Mouse (Mus musculus) liver, embryonic 14.5 days (tissue): Measurements from ENCODE around the gene Bcr. TPM values are rescaled to one million over a fixed set of nuclear protein-coding genes. Genes with fewer than 3 reads are reported as not detected.

Source experiments
- ATAC-seq: fragments of 200-750 bp; cut with Nextera tagmentation; 2 replicates; pipeline ENCODE4 v1.8.0; 2017; ENCODE audit warnings: moderate number of reproducible peaks, mild to moderate bottlenecking, moderate library complexity; ENCODE audit not compliant: insufficient read depth
- DNase-seq, 3 experiments: peaks; one replicate each; pipeline ENCODE4 v3.0.0-alpha.2; 2012 to 2013; ENCODE audit warnings: low read depth in 3 of 3, low spot score in 3 of 3
- H3K27ac ChIP-seq: fragments of 300-500 bp; sonication (generic); 2 replicates; pipeline ENCODE4 v1.5.1; 2014; ENCODE audit warnings: moderate library complexity, mild to moderate bottlenecking, control low read depth, inconsistent platforms
- H3K27me3 ChIP-seq: fragments of 300-500 bp; sonication (generic); 2 replicates; pipeline ENCODE4 v1.6.1; 2014; ENCODE audit warnings: mild to moderate bottlenecking, low read length, moderate library complexity; ENCODE audit not compliant: control insufficient read depth, insufficient read depth
- H3K36me3 ChIP-seq: fragments of 300-500 bp; sonication (generic); replicated peaks from 2 replicates; pipeline ENCODE4 v1.6.1; 2014; ENCODE audit warnings: low read depth; ENCODE audit not compliant: control insufficient read depth, insufficient read depth
- H3K4me1 ChIP-seq, 2 experiments: fragments of 200-500 bp in 1 of 2; fragments of 300-500 bp in 1 of 2; sonication (generic) in 1 of 2; replicated peaks; 2 replicates each; pipeline ENCODE4 v1.6.1; 2012 to 2014; ENCODE audit warnings: antibody characterized with exemption in 1 of 2, inconsistent platforms in 1 of 2, low read length in 1 of 2; ENCODE audit not compliant: control insufficient read depth in 2 of 2, insufficient read depth in 2 of 2
- H3K4me2 ChIP-seq: fragments of 300-500 bp; sonication (generic); 2 replicates; pipeline ENCODE4 v1.6.1; 2014; ENCODE audit warnings: low read depth, mild to moderate bottlenecking, control low read depth, moderate library complexity
- H3K4me3 ChIP-seq, 2 experiments: fragments of 200-500 bp in 1 of 2; fragments of 300-500 bp in 1 of 2; sonication (generic) in 1 of 2; 2 replicates each; pipeline ENCODE4 v1.5.1; 2012 to 2014; ENCODE audit warnings: low read depth in 2 of 2, low read length in 2 of 2, mild to moderate bottlenecking in 2 of 2, control low read depth in 1 of 2, inconsistent platforms in 1 of 2, moderate library complexity in 1 of 2; ENCODE audit not compliant: insufficient read depth in 1 of 2
- H3K9ac ChIP-seq: fragments of 300-500 bp; sonication (generic); replicated peaks from 2 replicates; pipeline ENCODE4 v1.6.1; 2014; ENCODE audit warnings: mild to moderate bottlenecking, control low read depth, moderate library complexity
- H3K9me3 ChIP-seq: fragments of 300-500 bp; sonication (generic); 2 replicates; pipeline ENCODE4 v1.6.1; 2016; ENCODE audit warnings: low read length, mixed read lengths; ENCODE audit not compliant: control insufficient read depth
- CTCF ChIP-seq: IDR thresholded peaks from 2 replicates; pipeline ENCODE4 v1.5.1; 2016; ENCODE audit warnings: antibody characterized with exemption, low read depth, control low read depth
- EP300 ChIP-seq: IDR thresholded peaks from 2 replicates; pipeline ENCODE4 v1.6.1; 2016; ENCODE audit warnings: antibody characterized with exemption, low read depth
- WGBS: fragments of 180-500 bp; shearing (Covaris S2); extraction: QIAGEN DNeasy Blood & Tissue Kit; methylation state at CpG from one replicate; pipeline ENCODE4 v1.1.7; 2014; ENCODE audit not compliant: insufficient replicate concordance; 5-methylcytosine and 5-hydroxymethylcytosine counted together
- polyA plus RNA-seq, 2 experiments: library from polyadenylated mRNA; depleted of rRNA in 1 of 2; stranded (reverse) in 1 of 2; unstranded in 1 of 2; fragments of >200 nt; fragmentation: Nextera tagmentation in 1 of 2; extraction: Ambion mirVana in 1 of 2; gene quantifications; 2 replicates each; pipeline versions ENCODE4 v1.2.1 to v1.2.3; 2012 to 2014

Gene Bcr
- polyA plus RNA-seq, 2 experiments = 0.85 to 3.5 TPM

DNA sequence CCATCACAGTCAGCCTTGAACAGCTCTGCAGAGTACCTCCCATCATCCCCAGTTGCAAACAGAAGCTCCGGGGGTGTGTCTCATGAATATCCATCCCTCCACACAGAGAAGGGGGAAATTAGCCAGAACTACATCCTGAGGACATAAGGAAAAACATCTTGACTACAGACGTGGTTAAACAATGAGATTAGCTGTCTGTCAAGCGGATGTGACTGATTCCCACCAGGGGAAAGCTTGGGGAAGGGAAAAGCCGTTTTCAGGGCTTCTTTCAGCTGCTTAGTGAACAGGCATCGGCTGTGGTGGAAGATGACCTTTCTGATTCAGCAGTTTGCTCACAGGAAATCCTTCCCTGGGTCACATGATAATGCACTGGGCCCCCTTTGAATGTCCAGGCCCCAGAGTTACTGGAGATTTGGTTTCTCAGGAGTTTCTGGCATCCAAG, 46.6 kb downstream of the Bcr start:
- Histone ChIP-seq H3K9me3 (no peaks in the 10 kb centered on the region), H3K4me1 (peaks cover 0 to 19% of the 10 kb centered on the region in 2 experiments; a peak in 2 of 4 replicates), H3K4me2 (no peak overlapping the region), H3K36me3 (no peaks in the 10 kb centered on the region), H3K27ac (no peak overlapping the region), H3K9ac (no peak overlapping the region), H3K27me3 (no peaks in the 10 kb centered on the region), H3K4me3 (no peak overlapping the region)
- WGBS = 19% methylated on average over 5 of the region's 5 CpGs
- TF ChIP-seq CTCF (no peak), EP300 (no peak)
- ATAC-seq (peak; percentile 21; the same call in 1 of the 2 replicates), DNase-seq (no peak)

DNA sequence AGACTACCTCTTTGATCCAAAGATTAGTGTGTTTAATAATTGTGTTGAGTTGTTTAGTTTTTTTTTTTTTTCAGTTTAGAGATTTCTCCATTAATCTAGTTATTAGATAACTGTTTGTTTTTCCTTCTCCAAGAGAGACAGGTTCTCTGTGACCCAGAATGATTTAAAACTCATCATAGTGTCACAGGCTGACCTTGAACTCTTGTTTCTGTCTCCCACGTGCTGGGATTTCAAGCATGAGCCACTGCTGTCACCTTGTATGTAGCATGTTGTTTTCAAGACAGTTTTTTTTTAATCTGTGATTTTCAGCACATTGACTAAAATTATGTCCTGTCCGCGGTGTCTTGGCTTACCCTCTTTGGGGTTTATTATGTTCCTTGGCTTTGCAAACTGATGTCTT, 47.7 kb downstream of the Bcr start:
- TF ChIP-seq EP300 (no peak), CTCF (no peak)
- H3K9ac ChIP-seq = no peak overlapping the region
- H3K9me3 ChIP-seq = no peaks in the 10 kb centered on the region
- DNase-seq (no peak), ATAC-seq (no peak)
- WGBS = 65% methylated on average over 3 of the region's 3 CpGs
- peaks cover 0 to 16% of the 10 kb centered on the region in 2 experiments; a peak in 2 of 4 replicates for H3K4me1 ChIP-seq
- no peak overlapping the region for H3K4me3 ChIP-seq
- no peaks in the 10 kb centered on the region for H3K36me3 ChIP-seq
- no peak overlapping the region for H3K4me2 ChIP-seq
- no peaks in the 10 kb centered on the region for H3K27me3 ChIP-seq
- H3K27ac ChIP-seq = no peak overlapping the region

DNA sequence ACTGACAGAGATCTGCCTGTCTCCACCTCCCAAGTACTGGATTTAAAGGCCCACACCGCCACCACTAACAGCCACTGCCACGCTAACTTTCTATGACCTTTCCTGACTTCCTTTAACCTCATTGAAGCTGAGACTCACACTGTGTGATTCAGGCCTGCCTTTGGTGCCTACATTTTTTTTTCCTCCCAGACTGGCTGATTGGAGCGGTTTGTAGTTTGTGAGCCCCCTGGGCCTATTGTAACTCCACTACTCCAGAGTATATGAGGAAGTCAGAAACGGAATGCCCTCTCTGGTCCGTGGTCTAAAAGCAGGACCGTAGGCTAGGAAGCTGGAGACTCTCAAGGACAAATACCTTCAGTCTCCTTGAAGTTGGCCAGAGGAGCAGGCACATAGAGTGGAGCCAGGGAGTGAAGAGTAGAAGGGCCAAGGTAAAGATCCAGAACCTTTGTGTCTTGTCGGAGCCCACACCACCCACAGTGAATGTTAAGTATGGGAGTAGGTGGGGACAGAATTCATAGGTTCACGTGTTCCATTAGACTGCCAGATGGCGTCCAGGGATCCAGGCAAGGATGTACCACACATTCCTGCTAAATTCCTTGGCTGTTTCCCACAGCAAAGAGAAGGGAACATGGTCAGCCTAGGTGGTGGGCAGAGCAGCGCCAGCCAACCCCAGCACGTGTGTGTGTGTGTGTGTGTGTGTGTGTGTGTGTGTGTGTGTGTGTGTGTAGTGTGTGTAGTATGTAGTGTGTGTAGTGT, 51.2 kb downstream of the Bcr start:
- H3K4me1 ChIP-seq = no peaks in the 10 kb centered on the region
- no peak overlapping the region for H3K9ac ChIP-seq
- H3K9me3 ChIP-seq = no peaks in the 10 kb centered on the region
- DNase-seq (no peak), ATAC-seq (no peak)
- no peak overlapping the region for H3K4me2 ChIP-seq
- no peak overlapping the region for H3K27ac ChIP-seq
- no peaks in the 10 kb centered on the region for H3K36me3 ChIP-seq
- TF ChIP-seq CTCF (no peak), EP300 (no peak)
- 61% methylated on average over 11 of the region's 11 CpGs for WGBS
- H3K27me3 ChIP-seq = no peaks in the 10 kb centered on the region
- no peak overlapping the region for H3K4me3 ChIP-seq

DNA sequence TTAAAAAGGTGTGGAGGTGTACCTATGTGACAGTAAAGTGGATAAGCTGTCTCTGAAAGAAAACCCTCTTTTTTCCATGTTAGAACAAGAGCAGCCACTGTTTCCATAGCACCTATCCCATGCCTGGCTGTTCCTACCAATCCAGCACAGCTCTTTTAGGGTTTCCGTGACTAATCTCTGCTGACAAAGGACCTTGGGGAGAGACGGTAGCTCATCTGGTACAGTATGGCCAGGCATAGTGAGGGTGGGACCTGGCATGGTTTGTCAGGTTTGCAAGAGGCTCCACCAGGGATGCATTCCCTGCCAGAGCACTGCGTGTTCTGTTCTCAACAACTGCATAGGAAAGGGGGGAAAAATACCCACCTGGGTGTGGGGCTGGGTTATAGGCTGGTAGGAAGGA, 52.0 kb downstream of the Bcr start:
- DNase-seq = no peak
- ATAC-seq = no peak
- Histone ChIP-seq H3K27me3 (no peaks in the 10 kb centered on the region), H3K4me2 (no peak overlapping the region), H3K9me3 (no peaks in the 10 kb centered on the region), H3K36me3 (no peaks in the 10 kb centered on the region), H3K4me3 (no peak overlapping the region), H3K4me1 (no peaks in the 10 kb centered on the region), H3K27ac (no peak overlapping the region), H3K9ac (no peak overlapping the region)
- TF ChIP-seq EP300 (no peak), CTCF (no peak)
- 65% methylated on average over 3 of the region's 3 CpGs for WGBS

- H3K9me3 ChIP-seq = no peaks in the 10 kb centered on the region
- no peaks in the 10 kb centered on the region for H3K36me3 ChIP-seq
- no peak for DNase-seq
- no peak overlapping the region for H3K4me2 ChIP-seq
- no peak overlapping the region for H3K27ac ChIP-seq
- no peaks in the 10 kb centered on the region for H3K27me3 ChIP-seq
- TF ChIP-seq EP300 (no peak), CTCF (no peak)
- no peak overlapping the region for H3K9ac ChIP-seq
- no peaks in the 10 kb centered on the region for H3K4me1 ChIP-seq
- no peak for ATAC-seq
- H3K4me3 ChIP-seq = no peak overlapping the region
- WGBS = 74% methylated on average over 9 of the region's 9 CpGs
These were observed 53.2 kb downstream of the Bcr start for GRCm38 (mm10) chr10:75113620-75114019.
